Mouse (Mus musculus): ENCODE results near the gene Kctd10.

The Kctd10 gene

DNA sequence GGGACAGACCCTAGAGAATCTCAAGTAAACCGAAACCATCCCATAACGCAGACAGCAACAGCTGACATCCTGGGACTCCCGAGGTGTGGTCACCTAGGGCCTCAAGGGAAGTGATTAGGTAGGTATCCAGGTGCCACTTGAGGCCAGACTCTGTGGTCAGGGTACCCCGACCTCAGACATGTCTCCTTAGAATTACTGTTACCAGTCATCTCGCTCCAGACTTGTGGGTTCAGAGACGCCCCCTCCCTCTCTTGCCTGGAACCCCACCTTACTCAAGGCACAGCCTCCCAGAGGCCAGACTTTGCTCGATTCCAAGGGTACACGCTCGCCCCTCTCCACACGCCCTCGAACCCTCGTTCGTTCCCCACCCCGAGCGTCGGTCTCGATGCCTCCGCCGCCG lies 545 bp downstream of the Kctd10 start:
- in situ Hi-C loops (cut with MboI): no loop called here

DNA sequence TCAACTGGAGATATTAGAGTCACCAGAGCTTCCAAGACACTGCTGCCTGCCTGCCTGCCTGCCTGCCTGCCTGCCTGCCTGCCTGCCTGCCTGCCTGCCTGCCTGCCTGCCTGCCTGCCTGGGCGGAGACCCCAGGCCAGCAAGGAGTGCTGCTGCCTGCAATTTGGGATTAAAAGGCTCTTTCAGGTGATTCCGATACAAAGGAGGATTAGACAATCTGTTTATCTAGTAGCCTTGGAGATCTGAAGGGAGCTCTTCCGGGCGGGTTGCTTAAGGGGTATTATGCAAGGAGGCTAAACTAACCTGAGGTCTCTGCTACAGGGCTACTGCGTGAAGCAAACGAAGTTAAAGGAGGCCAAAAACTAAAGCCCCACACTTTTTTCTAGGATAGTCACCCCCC lies 1.4 kb downstream of the Kctd10 start:
- in situ Hi-C loops (cut with MboI): no loop called here

DNA sequence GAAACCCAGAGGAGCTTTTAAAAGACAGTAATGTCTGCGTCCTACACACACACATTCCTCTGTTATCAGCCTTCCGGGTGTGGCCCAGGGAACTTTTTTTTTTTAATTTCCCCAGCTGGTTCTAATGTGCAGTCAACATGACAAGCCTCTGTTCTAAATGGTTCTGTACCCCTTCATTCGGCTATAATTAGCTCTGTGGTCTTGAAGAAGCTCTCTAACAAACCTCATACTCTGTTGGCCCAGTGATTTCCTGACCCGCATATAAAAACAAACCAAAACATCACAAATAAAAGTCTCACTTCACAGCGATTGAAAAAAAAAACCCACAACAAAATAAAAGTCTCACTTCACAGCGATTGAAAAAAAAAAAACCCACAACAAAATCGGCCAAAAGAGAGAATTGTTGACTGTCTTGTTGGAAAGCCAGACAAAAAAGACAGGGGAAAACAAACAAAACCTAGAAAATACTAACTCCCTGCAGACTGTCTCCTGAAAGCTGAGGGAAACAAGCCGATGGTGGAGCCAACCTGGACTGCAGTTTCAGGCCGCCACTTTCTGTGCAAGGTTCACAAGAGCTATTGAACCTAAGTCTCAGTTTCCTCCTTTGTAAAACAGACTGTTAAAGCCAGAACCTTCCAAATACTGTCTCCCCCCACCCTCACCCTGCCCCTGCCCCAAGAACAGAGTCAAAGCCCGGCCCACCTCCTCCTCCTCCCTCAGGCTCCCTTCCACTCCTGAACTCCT lies 2.0 kb downstream of the Kctd10 start:
- in situ Hi-C loops (cut with MboI): no loop called here

DNA sequence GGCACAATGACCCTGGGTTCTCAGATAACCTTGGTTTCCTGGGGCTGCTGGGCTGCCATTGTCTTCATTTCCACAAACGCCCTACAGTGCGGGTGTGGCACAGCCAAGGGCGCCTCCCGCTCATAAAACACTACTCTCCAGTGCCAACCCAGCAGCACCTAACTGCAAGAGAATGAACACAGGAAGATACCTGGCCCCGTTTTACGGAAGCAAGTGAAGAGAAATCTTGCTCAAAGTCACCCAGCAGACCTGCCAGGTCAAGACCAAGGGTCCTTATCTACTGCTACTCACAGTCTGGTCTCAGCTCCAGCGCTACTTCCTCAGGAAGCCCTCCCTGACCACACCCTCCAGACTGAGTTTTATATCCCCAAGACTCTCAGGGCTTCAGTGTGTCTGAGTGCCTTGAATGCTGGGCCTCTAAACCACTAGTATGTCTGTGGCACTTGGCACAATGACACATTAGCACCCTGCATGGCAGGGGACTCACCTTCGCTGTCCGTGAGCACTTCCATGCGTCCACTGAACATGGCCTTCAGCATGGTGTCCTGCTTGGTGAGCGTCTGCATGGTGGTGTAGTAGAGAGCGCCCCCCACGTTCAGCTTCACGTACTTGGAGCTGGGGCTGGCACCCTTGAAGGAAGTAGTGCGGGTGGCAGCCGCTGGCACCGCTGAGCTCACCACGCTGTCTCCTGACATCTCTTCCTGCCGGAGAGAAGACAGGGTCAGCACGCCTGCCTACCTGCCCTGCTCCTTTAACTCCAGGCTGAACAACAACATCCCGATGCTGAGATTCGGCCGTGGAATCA lies 5.7 kb downstream of the Kctd10 start:
- in situ Hi-C loops (cut with MboI): no loop called here

DNA sequence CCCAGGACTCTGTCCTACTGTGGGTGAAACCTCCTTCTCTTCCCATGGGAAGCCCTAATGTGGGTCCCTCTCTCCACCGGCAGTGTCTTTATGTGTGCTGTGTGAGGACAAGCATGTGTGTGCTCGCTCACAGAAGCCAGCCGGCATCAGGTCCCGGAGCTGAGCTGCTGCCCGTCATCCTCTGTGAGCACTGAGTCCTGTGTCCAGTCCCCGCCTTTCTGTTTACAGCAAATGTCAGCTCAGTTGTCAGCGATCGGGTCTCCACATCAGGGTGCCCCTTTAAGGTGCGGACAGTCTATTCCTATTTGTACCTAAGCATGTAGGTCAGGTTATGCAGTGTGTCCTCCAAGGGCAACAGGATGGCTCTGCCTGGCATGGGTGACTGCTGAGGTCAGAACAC lies 6.7 kb downstream of the Kctd10 start:
- in situ Hi-C loops (cut with MboI): no loop called here

DNA sequence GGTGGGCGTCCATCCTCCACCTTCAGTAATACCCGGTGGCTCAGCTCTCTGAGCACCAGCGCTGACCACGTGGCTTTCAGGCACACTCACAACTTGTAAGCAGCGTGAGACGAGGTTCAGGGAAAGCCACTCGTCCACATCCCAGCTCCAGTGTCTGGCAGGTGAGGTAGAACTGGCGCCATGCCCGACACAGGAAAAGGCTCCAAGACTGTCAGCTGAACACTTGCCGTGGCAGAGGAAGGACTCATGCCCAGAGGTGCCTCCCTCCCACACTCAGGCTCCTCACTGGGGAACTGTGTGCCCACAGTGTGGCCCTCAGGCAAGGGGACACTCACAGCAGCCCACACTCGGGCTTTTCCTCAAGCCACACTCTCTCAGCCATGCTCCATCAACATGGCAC lies 7.1 kb downstream of the Kctd10 start:
- in situ Hi-C loops (cut with MboI): no loop called here

DNA sequence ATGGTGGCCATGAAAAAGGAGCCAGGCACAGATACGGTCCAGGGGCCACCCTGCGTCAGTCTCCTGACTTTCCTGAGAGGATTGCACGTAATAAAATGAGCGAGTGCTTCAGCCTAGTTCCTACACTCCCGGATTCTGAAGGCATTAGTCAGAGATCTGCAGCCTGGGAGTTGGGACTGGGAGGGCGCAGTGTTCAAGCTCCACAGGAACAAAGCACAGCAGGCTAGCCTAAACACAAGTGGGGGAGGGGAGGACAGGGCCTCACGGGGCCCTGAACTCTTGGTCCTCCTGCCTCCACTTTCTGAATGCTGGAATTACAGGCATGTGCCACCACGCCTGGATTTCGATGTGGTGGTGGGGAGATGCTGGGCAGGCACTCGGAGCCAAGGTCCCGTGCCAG lies 7.7 kb downstream of the Kctd10 start:
- in situ Hi-C loops (cut with MboI): no loop called here

DNA sequence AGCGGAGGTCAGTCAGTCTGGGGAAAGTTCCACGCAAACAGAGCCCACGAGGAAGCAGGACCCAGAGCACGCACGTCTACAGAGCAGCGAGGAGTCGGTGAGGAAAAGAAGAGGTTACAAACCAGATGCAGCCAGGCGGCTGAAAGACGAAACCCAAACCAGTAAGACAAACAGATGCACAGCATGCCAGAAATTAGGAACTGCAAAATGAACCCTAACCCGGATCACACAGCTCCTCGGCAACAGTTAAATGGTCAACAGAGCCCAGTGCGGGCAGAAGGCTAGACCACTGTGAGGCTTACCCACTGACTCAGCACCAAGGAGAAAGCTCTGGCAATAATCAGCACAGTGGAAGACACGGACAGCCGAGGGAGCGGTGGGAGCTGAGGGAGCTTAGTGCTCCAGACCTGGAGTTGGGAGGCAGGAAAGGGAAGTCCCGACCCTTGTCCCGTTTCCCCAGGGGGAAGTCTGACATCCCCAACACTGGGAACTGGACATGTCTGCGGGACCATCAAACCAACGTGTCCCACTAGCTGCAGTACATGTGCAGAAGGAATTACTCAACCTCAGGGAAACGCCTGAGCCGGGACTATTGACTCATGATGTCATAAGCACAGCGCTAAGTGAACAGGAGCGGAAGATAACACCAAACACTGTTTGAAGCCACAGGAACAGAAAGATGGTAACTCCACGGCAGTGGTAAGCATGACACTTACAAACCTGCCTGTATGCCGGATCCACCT lies 8.4 kb downstream of the Kctd10 start:
- in situ Hi-C loops (cut with MboI): no loop called here

DNA sequence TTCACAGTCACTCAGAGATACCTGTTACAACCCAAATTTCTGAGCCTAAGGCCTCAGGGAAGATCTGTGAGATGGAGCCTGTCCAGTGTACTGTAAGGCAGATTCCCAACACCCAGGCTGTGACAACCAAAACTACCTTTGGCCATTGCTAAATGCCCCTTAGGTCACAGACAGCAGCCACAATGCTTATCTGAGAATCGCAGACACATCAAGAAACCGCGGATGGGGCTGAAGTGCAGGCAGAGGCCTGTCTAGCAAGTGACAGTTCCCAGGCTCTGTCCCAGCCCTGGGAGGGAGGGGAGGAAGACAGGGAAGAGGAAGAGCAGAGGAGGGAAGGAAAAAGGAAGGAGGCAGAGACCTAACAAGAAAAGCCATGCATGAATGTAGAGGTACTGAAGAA lies 9.0 kb downstream of the Kctd10 start:
- in situ Hi-C loops (cut with MboI): no loop called here

DNA sequence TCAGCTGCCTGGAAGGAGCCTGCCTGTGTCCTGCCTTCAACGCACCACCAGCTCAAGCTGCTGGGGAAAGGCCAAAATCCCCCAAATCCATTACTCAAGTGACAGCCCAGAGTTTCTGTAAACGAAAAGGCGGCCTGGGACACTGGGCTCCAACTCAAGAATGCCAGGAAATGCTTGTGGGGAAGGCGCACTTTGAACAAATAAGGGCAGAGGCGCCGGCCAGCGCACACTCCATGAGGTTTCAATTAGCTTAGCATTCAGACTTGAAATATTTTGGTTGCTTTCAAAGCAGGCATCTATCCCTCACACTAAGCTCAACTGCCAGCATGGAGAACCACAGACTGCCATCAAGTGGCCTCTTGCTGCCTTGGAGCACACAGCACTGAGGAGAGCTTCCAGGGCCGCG lies 9.9 kb downstream of the Kctd10 start:
- in situ Hi-C loops (cut with MboI): no loop called here

DNA sequence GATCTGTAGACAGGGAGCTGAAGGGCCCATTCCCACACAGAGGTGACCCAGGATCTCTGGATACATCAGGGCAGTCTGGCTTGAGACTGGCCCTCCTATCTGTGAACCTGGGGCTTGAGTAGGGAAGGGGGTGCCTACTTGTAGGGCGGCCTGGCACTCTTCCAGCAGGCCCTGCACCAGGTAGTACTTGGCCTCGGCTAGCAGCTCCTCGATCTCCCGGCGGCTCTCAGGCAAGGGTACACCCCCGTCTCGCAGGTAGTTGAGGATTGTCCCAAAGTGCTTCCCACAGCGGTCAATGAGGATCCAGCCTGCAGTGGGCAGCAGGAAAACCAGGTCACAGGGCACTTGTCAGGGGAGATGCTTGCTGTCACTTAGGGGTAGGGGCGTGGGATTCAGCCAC lies 10.4 kb downstream of the Kctd10 start:
- in situ Hi-C loops (cut with MboI): no loop called here

DNA sequence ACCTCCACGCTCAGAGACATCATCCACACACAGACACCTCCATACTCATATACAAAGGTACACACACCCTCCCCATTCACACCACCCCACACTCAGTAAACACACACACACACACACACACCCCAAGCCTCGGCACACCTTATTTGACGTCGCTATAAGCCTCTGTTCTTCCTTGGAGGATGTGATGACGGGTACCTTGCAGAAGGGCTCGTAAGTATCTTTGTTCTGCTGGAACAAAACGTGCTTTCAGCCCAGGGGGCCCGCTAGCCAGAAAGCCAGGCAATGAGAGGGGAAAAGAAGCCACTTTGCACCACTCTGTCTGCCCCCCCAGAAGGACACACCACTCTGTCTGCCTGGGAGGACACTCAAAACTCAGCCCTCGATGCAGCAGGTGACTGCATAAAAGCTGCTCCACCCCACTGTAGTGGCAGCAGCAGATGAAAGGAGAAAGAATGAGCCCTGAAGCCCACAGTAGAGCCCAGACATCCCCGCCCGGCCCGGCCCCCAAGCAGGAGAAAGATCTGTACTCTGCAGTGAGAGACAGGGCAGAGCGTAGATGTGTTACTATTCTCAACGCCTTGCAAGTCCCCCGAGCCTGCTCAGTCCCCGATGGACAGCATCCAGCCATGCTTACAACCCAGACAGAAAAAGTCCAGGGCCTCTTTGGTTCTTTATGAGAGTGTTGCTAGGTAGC lies 11.4 kb downstream of the Kctd10 start:
- in situ Hi-C loops (cut with MboI): no loop called here

DNA sequence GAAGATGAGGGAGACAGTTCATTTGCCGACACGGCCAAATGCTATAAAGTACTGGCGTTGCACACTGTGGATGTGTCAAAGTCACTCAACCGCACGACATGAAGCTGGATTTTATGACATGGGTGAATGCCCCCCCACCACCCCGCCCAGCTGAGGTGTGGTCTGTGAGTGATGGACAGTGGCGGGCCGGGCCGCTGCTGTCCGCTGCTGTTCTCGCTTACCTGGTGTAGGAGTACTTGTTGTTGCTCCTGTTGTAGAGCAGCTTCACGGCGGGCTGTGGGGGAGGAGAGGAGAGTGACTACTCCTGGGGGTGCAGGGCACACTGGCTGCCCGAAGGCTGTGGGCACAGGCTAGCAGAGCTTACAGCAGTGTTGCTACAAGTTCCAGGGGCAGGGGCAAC lies 12.2 kb downstream of the Kctd10 start:
- in situ Hi-C loops (cut with MboI): no loop called here

DNA sequence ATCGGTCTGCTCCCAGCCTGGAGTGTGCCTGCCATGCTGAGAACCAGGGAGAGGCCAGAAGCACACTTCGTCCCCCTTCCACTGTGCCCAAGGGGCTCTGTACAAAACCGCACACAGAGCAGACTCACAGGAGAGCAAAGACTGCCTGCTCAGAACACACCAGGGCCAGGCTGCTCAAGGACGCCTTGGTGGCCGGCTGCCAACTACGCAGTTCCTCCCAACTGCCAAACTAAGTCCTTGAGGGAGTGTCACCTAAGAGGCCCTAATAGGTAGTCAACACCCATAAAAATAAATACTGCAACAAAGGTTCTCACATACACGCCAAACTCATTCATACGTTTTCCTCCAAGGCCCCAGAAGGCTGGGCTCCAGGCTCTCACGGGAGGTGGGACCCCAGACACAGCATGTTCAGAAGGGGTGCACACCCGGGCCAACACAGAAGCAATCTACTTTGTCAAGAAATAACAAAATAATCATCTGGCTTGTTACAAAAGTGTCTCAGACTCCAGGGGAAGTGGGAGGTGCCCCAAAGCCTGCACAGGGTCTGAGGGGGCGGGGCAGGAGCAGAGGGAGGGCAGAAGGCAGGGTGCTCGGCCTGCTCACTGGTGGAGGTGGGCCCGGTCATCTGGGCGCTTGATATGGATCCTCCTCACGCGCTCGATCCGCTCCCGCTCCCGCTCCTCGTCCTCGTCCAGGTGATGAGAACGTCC lies 15.1 kb downstream of the Kctd10 start:
- in situ Hi-C loops (cut with MboI): no loop called here

DNA sequence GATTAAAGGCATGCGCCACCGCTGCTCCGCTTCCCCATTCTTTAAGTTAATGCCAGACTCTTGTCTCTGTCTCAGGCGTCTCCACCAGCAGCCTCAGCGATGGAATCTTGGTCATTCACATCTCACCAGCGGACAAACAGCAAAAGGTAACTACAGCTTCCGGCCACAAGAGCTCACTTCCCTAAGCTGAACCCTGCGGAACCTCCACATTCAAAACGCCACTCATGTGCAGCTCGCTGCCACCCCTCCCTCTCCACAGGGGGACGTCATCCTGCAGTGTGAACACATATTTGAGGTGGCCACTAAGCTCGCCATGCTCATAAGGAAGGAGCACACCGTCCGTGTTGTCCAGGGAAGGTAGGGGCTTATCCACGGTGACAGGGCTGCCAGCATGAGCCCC lies 19.3 kb downstream of the Kctd10 start:
- in situ Hi-C loops (cut with MboI): no loop called here

DNA sequence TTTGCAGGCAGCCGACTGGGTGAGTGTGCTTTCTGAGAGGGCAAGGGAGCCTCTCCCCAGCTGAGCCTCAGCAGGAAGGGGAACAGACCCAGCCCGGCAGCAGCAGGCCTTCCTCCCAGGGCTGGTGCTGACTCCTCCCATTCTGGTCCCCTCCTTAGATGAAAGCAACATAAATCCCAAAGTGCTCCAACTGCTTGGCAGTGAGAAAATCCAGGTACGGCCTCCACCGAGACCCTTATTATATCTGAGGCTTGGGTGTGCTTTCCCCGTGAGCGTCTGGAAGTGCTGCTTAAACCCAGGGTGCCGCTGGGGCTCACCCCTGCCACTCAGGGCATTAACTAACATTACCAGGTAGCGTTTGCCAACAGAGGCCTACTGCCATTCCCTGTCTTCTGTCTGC lies 20.7 kb downstream of the Kctd10 start:
- in situ Hi-C loops (cut with MboI): no loop called here

DNA sequence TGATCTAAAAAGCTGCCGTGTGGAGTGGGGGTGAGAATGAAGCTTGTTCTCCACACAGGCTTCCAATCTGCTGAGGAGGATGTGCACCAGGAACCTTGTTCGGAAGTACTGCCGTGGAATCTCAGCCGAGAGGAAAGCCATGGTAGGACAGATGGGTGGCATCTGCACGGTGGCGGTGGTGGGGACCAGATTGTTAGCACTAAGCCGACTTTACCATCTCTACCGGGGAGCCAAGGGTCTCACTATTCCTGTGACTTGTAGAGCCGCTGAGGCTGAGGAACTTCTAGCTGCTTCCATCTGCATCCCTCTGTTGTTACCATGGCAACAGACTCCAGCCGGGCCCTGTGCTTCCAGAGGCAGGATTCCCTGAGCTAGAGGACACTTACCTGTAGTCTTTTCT lies 21.5 kb downstream of the Kctd10 start:
- in situ Hi-C loops (cut with MboI): no loop called here

DNA sequence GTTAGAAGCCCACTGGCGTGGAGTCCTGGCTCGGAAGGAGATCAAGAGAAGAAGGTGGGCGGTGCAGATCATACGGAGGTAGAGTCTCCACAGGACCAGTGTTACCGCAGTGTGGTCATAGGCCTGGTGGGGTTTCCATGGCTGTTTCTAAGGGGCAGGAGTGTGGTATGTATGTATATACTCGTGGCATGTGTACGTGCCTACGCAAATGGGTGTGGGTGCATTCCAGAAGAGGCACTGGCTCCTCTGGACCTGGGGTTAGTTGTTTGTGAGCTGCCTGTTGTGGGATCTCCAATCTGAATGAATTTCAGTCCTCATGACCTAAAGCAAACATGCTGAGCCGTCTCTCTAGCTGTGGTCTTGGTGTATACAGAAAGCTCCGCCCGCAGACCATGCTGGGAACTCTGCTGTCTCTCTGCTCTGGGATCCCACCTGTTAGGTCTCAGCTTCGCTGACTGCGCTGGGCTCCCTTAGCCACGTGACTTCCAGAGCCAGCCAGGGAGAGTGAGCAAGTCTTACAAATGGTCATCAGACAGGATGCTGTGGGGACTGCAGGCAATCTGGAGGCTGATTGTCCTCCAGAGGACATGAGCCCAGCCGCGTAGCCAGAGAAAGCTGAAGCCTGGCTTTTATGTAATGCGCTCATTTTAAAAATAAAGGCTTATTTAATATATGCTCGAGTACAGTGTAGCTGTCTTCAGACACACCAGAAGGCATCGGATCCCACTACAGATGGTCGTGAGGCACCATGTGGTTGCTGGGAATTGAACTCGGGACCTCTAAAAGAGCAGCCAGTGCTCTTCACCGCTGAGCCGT lies 23.2 kb downstream of the Kctd10 start:
- in situ Hi-C loops (cut with MboI): no loop called here

DNA sequence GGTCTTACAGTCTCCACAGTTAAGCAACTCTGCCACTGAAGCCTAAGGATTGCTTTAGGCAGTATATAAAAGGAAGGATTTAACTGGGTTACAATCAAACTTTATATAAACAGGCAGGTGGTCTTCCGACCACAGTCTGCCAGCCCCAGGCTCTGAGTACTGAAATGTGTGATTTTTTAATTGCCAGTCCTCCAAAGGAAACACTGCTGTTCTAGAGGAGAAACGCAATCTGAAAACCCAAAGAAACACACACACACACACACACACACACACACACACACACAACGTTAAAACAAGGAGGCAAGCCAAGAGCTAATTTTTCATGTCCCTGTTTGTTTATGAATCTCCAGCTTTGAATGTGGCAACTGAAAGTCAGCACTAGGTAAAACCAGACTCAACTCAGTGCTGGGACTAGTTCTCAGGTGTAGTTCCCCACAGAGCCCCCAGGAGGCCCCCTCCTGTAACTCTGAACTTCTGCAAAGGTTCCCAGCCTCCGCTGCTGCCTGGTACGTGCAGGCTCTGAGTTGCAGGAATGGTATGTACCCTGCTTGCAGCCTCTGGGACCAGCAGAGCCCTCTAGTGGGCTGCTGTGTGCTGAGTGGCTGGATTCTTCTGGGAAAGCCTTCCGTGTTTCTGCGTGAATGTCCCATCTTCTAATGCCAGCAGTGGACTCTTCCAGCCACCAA lies 23.9 kb downstream of the Kctd10 start:
- in situ Hi-C loops (cut with MboI): no loop called here

DNA sequence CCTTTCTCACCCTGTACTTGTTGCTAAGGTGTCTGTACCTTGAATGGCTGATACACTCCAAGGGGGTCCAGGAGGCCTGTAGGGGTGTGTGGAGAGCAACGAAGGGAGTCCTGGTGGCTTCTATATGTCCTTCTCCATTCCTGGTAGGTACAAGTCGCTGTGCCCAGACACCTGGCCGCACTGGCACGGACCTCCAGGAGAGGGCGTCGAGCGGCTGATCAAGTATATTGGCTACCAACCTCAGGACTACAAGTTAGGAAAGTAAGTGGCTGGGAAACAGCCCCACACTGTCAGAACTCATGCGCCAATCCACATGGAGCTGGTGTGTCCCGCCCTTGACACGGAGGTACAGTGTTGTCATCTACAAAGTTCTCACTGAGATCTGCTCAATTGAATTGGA lies 28.8 kb downstream of the Kctd10 start:
- in situ Hi-C loops (cut with MboI): no loop called here
